Mouse (Mus musculus): ENCODE data around the gene Hs2st1.
A peak's percentile ranks its signal among the peaks of the same experiment; 100 is the strongest.

DNA sequence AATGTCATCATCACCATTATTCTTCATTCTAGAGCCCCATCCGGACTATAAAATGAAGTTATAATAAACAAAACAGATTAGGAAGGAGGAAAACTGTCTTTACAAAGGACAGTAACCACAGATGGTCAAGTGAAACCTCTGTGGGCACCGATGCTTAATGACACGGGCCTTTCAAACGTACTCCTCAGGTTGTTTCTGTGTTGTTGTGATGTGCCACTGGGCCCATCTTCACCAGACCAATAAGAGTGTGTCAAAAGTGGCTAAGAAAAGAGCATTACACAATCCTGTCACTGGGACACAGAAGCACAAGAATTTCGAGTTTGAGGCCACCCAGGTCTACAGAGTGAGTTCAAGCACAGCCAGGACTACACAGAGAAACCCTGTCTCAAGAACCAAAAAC is 95.3 kb downstream of the Hs2st1 start:
- TF ChIP-seq EP300 (IDR thresholded peaks at IDR 0.05; ENCODE audit: low read length) = peak; percentile 38; the same call in 1 of the 2 replicates
- no peak for TF ChIP-seq RAD21 (IDR thresholded peaks at IDR 0.05; ENCODE audit: low read depth, low read length)
- TF ChIP-seq POLR2AphosphoS2 (IDR thresholded peaks at IDR 0.05; ENCODE audit: low read depth, low read length) = no peak

Measured in CH12.LX (cell line).